Mouse (Mus musculus) intestine, postnatal 0 days (tissue): Measurements from ENCODE around the gene Msh4. TPM values are rescaled to one million over a fixed set of nuclear protein-coding genes. Genes with fewer than 3 reads are reported as not detected.

Experiments
- ATAC-seq: fragments of 200-750 bp; cut with Nextera tagmentation; 2 replicates; pipeline ENCODE4 v1.8.0; 2017; ENCODE audit warnings: mild to moderate bottlenecking, moderate TSS enrichment, moderate library complexity
- H3K27ac ChIP-seq: fragments of 300-500 bp; sonication (generic); 2 replicates; pipeline ENCODE4 v1.5.1; 2014; ENCODE audit warnings: mild to moderate bottlenecking, low read depth, low read length, moderate library complexity
- H3K27me3 ChIP-seq: fragments of 300-500 bp; sonication (generic); replicated peaks from 2 replicates; pipeline ENCODE4 v1.6.1; 2014; ENCODE audit warnings: low read length, mixed read lengths; ENCODE audit not compliant: control insufficient read depth, insufficient read depth
- H3K36me3 ChIP-seq: fragments of 300-500 bp; sonication (generic); 2 replicates; pipeline ENCODE4 v1.6.1; 2014; ENCODE audit warnings: mild to moderate bottlenecking, moderate library complexity; ENCODE audit not compliant: control insufficient read depth, insufficient read depth
- H3K4me1 ChIP-seq: fragments of 300-500 bp; sonication (generic); replicated peaks from 2 replicates; pipeline ENCODE4 v1.6.1; 2014; ENCODE audit warnings: antibody characterized with exemption, low read length, mixed read lengths; ENCODE audit not compliant: control insufficient read depth, insufficient read depth
- H3K4me2 ChIP-seq: fragments of 300-500 bp; sonication (generic); replicated peaks from 2 replicates; pipeline ENCODE4 v1.6.1; 2014; ENCODE audit warnings: low read depth, mild to moderate bottlenecking, moderate library complexity
- H3K4me3 ChIP-seq: fragments of 300-500 bp; sonication (generic); 2 replicates; pipeline ENCODE4 v1.5.1; 2014; ENCODE audit warnings: low read depth, low read length
- H3K9ac ChIP-seq: fragments of 300-500 bp; sonication (generic); 2 replicates; pipeline ENCODE4 v1.6.1; 2014; ENCODE audit warnings: mild to moderate bottlenecking, low read depth, low read length
- H3K9me3 ChIP-seq: fragments of 300-500 bp; sonication (generic); 2 replicates; pipeline ENCODE4 v1.6.1; 2016; ENCODE audit warnings: mixed run types; ENCODE audit not compliant: control insufficient read depth
- CTCF ChIP-seq: sonication (generic); IDR thresholded peaks from 2 replicates; pipeline ENCODE4 v1.5.1; 2016; ENCODE audit warnings: low read depth, mild to moderate bottlenecking, control low read depth, antibody characterized with exemption, moderate library complexity
- WGBS: fragments of 180-500 bp; shearing (Covaris S2); extraction: QIAGEN DNeasy Blood & Tissue Kit; methylation state at CpG from one replicate; pipeline ENCODE4 v1.1.7; 2014; 5-methylcytosine and 5-hydroxymethylcytosine counted together
- polyA plus RNA-seq: library from polyadenylated mRNA; unstranded; fragments of >200 nt; fragmentation: Nextera tagmentation; extraction: Ambion mirVana; gene quantifications from 2 replicates; pipeline ENCODE4 v1.2.1, GENCODE M21; 2015

Gene Msh4
- polyA plus RNA-seq, 1 experiment from 2014 or later = 0.04 TPM

DNA sequence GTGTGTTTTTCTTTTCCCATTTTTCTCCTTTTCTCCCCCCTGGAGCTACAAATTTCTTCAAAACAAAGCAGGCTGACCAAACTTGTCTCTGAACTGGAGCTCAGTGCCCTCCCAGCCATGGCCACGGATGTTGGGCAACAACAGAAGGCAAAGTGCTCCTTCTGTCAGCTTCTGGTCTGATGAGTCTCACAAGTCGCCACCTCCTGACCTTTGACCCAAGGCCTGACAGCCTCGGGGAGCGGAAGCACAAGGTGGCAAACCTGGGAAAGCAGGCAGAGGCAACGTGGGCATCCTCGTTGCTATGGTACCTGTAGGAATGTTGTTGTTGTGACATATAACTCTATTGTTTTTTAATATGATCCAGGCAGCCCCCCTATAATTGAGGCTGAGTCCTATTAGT lies 79.3 kb downstream of the Msh4 start:
- Histone ChIP-seq H3K9ac (no peak overlapping the region), H3K4me3 (no peak overlapping the region), H3K27ac (no peak overlapping the region), H3K9me3 (no peaks in the 10 kb centered on the region), H3K36me3 (no peaks in the 10 kb centered on the region), H3K27me3 (no peaks in the 10 kb centered on the region), H3K4me2 (no peak overlapping the region), H3K4me1 (no peaks in the 10 kb centered on the region)
- ATAC-seq = peak; percentile 57; the same call in 1 of the 2 replicates
- TF ChIP-seq CTCF = no peak
- WGBS = 30% methylated on average over 6 of the region's 6 CpGs

DNA sequence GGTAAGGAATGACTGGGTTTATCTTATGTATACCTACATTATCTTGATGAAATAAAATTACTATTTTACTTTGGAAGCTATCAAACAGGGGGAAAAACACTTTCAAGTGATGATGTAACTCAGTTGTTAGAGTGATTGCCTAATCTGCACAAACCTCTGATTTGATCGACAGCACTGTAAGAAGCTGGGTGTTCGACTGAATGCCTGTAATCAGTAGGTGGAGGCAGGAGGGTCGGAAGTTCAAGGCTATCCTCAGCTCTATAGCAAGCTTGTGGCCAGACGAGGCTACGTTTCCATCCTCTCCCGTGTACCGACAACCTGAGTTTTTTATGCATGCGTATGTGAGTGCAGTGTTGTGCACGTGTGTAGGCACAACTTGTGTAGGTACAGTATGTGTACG lies 80.7 kb downstream of the Msh4 start:
- Histone ChIP-seq H3K4me1 (no peaks in the 10 kb centered on the region), H3K27ac (no peak overlapping the region), H3K9ac (no peak overlapping the region), H3K36me3 (no peaks in the 10 kb centered on the region), H3K9me3 (no peaks in the 10 kb centered on the region), H3K4me2 (no peak overlapping the region), H3K4me3 (no peak overlapping the region), H3K27me3 (no peaks in the 10 kb centered on the region)
- 63% methylated on average over 10 of the region's 10 CpGs for WGBS
- no peak for ATAC-seq
- TF ChIP-seq CTCF = no peak

DNA sequence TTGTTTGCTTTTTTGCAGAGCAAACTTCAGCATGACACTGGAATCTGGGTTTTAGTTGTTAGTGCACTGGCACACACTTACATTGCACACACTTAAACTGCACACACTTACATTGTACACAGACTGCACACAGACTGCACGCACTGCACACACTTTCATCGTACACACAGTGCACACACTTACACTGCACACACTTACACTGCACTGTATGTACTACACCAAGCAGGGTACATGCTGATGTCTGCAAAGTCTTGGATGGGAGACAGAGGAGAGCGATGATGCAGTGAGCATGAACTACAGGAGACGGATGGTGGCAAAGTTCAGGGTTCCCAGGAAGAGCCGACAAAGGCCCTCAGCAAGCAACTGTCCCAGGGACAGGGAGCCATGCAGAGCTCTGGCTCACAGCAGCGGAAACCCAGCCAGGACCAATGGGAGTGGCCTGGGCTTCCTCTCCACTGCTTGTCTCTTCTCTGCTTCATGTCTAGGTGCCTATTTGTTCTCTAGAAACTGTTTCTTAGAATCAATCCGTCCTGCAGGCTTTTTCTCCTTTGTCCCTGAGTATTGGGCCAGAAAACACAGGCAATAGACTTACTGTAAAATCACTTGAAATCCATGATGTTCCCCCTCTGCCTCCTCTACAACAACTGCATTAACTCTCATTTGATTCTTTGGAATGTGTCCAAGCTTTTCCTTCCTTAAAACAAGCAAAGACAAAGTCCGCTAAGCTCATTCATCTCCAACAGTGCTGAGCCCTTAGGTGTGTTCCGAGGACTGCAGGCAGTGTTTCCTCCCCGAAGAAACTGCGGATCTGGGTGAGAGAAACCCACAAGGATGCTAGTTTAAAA lies 82.0 kb downstream of the Msh4 start:
- no peak overlapping the region for H3K27ac ChIP-seq
- ATAC-seq = no peak
- H3K4me1 ChIP-seq = no peaks in the 10 kb centered on the region
- H3K36me3 ChIP-seq = no peaks in the 10 kb centered on the region
- no peak overlapping the region for H3K9ac ChIP-seq
- TF ChIP-seq CTCF = no peak
- WGBS = 50% methylated on average over 11 of the region's 11 CpGs
- H3K4me3 ChIP-seq = no peak overlapping the region
- H3K27me3 ChIP-seq = no peaks in the 10 kb centered on the region
- H3K9me3 ChIP-seq = no peaks in the 10 kb centered on the region
- H3K4me2 ChIP-seq = 0 out of 2 replicates have a peak overlapping the region, but pooled peaks have one; percentile 1

DNA sequence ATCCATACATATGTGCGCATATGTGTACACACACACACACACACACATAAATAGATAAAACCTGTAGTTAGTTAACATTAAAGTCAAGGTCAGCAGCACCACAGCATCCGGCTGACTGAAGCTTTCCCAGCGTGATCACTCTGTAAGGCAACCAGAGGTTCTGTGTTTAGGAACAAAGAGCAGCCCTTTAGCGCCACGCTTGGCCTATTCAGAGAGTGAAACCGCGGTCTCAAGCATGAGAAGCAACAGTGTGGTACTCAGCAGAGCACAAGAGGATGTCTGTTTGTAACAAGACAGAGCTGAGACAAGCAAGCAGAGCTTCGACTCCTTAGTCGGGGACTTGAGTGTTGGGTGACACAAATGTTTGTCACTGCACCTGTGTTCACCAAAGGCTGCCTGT lies 86.5 kb downstream of the Msh4 start:
- Histone ChIP-seq H3K9me3 (no peaks in the 10 kb centered on the region), H3K4me3 (no peak overlapping the region), H3K27me3 (no peaks in the 10 kb centered on the region), H3K9ac (no peak overlapping the region), H3K36me3 (no peaks in the 10 kb centered on the region), H3K4me2 (no peak overlapping the region), H3K4me1 (no peaks in the 10 kb centered on the region), H3K27ac (no peak overlapping the region)
- ATAC-seq = no peak
- WGBS = 88% methylated on average over 9 of the region's 9 CpGs
- no peak for TF ChIP-seq CTCF

DNA sequence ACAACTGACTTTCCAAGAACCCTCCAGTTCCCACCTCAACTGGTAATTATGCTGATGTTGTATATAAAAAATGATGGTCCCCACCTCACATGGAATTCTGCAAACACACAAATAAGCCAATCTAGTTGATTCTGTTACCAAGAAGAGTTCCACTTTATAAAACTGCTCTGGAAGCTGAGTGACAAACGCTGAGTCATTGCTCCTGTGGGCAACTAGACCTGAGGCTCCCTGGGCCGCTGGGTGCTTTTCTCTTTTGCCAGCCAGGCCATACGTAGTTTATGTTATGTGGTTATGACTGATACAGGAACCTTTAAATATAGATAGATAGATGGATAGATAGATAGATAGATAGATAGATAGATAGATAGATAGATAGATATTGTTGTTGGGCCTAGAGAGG lies 87.2 kb downstream of the Msh4 start:
- 92% methylated on average over 3 of the region's 3 CpGs for WGBS
- no peak overlapping the region for H3K4me2 ChIP-seq
- ATAC-seq = no peak
- no peak overlapping the region for H3K4me3 ChIP-seq
- H3K4me1 ChIP-seq = no peaks in the 10 kb centered on the region
- H3K9ac ChIP-seq = no peak overlapping the region
- H3K36me3 ChIP-seq = no peaks in the 10 kb centered on the region
- H3K27me3 ChIP-seq = no peaks in the 10 kb centered on the region
- H3K27ac ChIP-seq = no peak overlapping the region
- H3K9me3 ChIP-seq = no peaks in the 10 kb centered on the region
- TF ChIP-seq CTCF = no peak

DNA sequence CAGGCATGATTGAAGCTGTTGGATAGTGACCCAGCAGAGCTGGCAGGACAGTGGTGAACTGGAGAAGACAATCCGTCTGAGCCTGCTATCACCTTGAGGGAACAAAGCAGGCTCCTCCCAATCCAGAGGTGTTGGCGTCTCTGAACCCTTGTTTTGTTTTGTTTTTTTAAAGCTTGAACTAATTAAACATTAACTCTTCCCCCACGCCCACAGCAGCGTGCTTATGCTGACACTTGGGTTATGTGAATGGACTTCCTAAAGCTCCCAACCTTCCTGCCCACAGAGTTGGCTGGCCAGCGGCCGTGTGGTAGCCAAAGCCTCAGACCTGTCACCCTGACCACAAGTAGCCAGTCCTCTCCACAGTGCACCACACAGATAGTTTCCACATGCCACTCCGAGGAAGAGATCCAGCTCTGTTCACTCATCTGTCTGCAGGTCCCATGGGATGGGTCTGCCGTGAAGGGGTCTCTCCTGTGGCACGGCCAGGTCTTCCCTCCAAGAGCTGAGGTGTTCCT lies 88.5 kb downstream of the Msh4 start:
- no peak overlapping the region for H3K9ac ChIP-seq
- TF ChIP-seq CTCF = no peak
- no peak overlapping the region for H3K27ac ChIP-seq
- no peaks in the 10 kb centered on the region for H3K4me1 ChIP-seq
- H3K9me3 ChIP-seq = no peaks in the 10 kb centered on the region
- ATAC-seq = no peak
- H3K36me3 ChIP-seq = no peaks in the 10 kb centered on the region
- no peaks in the 10 kb centered on the region for H3K27me3 ChIP-seq
- no peak overlapping the region for H3K4me2 ChIP-seq
- no peak overlapping the region for H3K4me3 ChIP-seq
- 68% methylated on average over 9 of the region's 9 CpGs for WGBS
